Mouse (Mus musculus) ES-Bruce4 (cell line): ENCODE measurements around the gene Iars2.

Source experiments
- CTCF ChIP-seq: IDR thresholded peaks from one replicate; pipeline ENCODE4 v1.8.1; 2011; ENCODE audit warnings: low read depth, low read length
- EP300 ChIP-seq: IDR thresholded peaks from 2 replicates; pipeline ENCODE4 v1.6.1; 2011; ENCODE audit warnings: low read depth, low read length; ENCODE audit not compliant: insufficient read depth
- POLR2A ChIP-seq: IDR thresholded peaks from one replicate; pipeline ENCODE4 v1.8.1; 2011; ENCODE audit warnings: low read length; ENCODE audit not compliant: insufficient read depth

DNA sequence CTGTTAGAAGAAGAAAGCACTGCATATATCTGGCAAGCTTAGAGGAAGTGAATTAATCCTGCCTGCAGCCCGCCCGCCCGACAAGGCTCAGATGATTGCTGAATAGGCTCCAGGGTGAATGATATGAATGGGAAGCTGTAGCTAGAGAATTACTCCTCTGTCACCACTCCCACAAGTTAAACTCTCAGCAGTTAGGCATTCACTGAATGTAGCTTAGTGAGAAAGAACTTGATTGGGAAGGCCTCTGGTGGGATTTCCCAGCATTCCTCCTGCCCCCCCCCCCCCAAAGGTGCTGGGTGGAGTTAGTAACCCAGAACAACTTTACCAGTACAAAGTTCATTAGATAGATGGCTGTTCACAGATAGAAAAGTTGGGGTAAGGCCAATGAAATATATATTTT is 7.3 kb upstream of the Iars2 start:
- TF ChIP-seq CTCF (no peak), EP300 (no peak), POLR2A (no peak)
